ENCODE assay signal across 14 mouse cellular contexts in the genomic region with DNA sequence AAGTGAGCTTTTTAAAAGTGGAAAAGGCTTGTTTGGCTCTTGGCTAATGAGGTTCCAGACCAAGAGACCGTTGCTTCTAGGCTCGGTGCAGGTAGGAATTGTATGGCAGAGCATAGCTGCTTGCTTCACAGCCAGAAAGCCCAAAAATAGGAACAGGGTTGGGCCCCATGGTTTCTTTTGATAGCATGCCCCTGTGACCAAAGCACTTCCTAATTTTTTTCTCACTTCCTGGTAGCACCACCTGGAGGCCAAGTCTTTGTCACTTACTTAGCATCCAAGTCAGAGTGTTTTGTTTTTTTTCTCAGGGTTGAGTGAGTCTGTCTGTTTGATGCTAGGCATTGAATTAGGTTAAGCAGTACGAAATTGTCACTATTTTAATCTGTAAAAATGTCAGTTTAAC. TPM values are rescaled to one million over a fixed set of nuclear protein-coding genes. Genes with fewer than 3 reads are reported as not detected.
A peak's percentile ranks its signal among the peaks of the same experiment; 100 is the strongest.
DNase-seq lines count a peak whose midpoint lies in the region; ATAC-seq lines count a peak whose summit lies in the region.
"Had no signal": no experiment of that assay in that cellular context is flagged by ENCODE, and none has a peak within 500 bp of the region (broad histone marks: within the 10 kb centered on the region; RNA-seq: fewer than 3 reads in every experiment).

No protein-coding gene starts in this region.

- H3K9me3 ChIP-seq in heart, embryonic 16.5 days (replicated peaks; ENCODE audit: control insufficient read depth, low read length), result no peaks in the 10 kb centered on the region
- no peaks in the 10 kb centered on the region for H3K9me3 ChIP-seq in liver, embryonic 13.5 days (replicated peaks)
- no peaks in the 10 kb centered on the region for H3K9me3 ChIP-seq in forebrain, embryonic 15.5 days

- peaks cover 15% of the 10 kb centered on the region for H3K4me1 ChIP-seq in heart, embryonic 16.5 days (ENCODE audit: control insufficient read depth, insufficient read depth, low read length)
- H3K4me1 ChIP-seq in liver, embryonic 13.5 days (replicated peaks), result peaks cover 76% of the 10 kb centered on the region
- H3K4me1 ChIP-seq in forebrain, embryonic 15.5 days, result no peaks in the 10 kb centered on the region

- no peak for DNase-seq in heart, postnatal 36 days
- DNase-seq in 416B (ENCODE audit: low read depth) (peak; percentile 82), NIH3T3 (ENCODE audit: low read depth) (peak; percentile 49)
- no peak for DNase-seq in liver, embryonic 13.5 days
- DNase-seq in retina, embryonic 14.5 days (ENCODE audit: low spot score), result no peak
- DNase-seq in adrenal gland, postnatal 14 days, result no peak

- no peak overlapping the region for H3K4me3 ChIP-seq in heart, embryonic 16.5 days (ENCODE audit: low read length)
- H3K4me3 ChIP-seq in liver, embryonic 13.5 days (replicated peaks), result no peak overlapping the region
- no peak overlapping the region for H3K4me3 ChIP-seq in forebrain, embryonic 15.5 days

- H3K27me3 ChIP-seq in heart, embryonic 16.5 days (ENCODE audit: control insufficient read depth, insufficient read depth, low read length), result no peaks in the 10 kb centered on the region
- no peaks in the 10 kb centered on the region for H3K27me3 ChIP-seq in liver, embryonic 13.5 days
- no peaks in the 10 kb centered on the region for H3K27me3 ChIP-seq in forebrain, embryonic 15.5 days

- H3K36me3 ChIP-seq in heart, embryonic 16.5 days (ENCODE audit: control insufficient read depth, insufficient read depth), result peaks cover 17% of the 10 kb centered on the region
- peaks cover 74% of the 10 kb centered on the region for H3K36me3 ChIP-seq in liver, embryonic 13.5 days
- H3K36me3 ChIP-seq in forebrain, embryonic 15.5 days, result peaks cover 43% of the 10 kb centered on the region

- 52% methylated on average over 3 of the region's 3 CpGs for WGBS in heart, embryonic 16.5 days
- 32% methylated on average over 3 of the region's 3 CpGs for WGBS in liver, embryonic 13.5 days (ENCODE audit: insufficient replicate concordance)
- WGBS in forebrain, embryonic 15.5 days, result 84% methylated on average over 3 of the region's 3 CpGs

- H3K27ac ChIP-seq in heart, embryonic 16.5 days (ENCODE audit: low read length), result peak overlapping the region; percentile 29
- H3K27ac ChIP-seq in liver, embryonic 13.5 days, result peak overlapping the region; percentile 95
- no peak overlapping the region for H3K27ac ChIP-seq in forebrain, embryonic 15.5 days (replicated peaks)

- ATAC-seq in heart, embryonic 16.5 days (replicated peaks; ENCODE audit: extremely low read depth, insufficient read depth, low FRiP score), result no peak
- ATAC-seq in liver, embryonic 13.5 days (ENCODE audit: low read depth), result no peak
- ATAC-seq in forebrain, embryonic 15.5 days (replicated peaks), result no peak

- no peak overlapping the region; the same call in 1 of the 2 replicates for H3K9ac ChIP-seq in heart, embryonic 16.5 days (ENCODE audit: low read length)
- peak overlapping the region; percentile 42 for H3K9ac ChIP-seq in liver, embryonic 13.5 days
- no peak overlapping the region for H3K9ac ChIP-seq in forebrain, embryonic 15.5 days (replicated peaks)

- intact Hi-C loops in heart, postnatal 36 days (cut with DNase I), result loop anchor here (5.0 kb wide), 1 partner anchor 34 kb away; no protein-coding TSS in a partner anchor

- H3K4me2 ChIP-seq in heart, embryonic 16.5 days (ENCODE audit: low read depth, low read length), result no peak overlapping the region
- peak overlapping the region; percentile 19; the same call in 1 of the 2 replicates for H3K4me2 ChIP-seq in liver, embryonic 13.5 days
- no peak overlapping the region for H3K4me2 ChIP-seq in forebrain, embryonic 15.5 days (replicated peaks)

RNA-seq across cellular contexts. Expression of gene Nacad, which starts 19.2 kb away (rescaled TPM):
- polyA plus RNA-seq in heart, embryonic 16.5 days (2015; fragmentation: Nextera tagmentation; extraction: Ambion mirVana), result 1.0 and 1.1 TPM in 2 replicates
- 1 to 10 TPM in 1 of 2 experiments, under 1 TPM in 1; 0.92 to 1.0 TPM for total RNA-seq in heart, postnatal 36 days (2021)
- 5.0 and 5.7 TPM in 2 replicates for polyA plus RNA-seq in liver, embryonic 13.5 days (2015; fragmentation: Nextera tagmentation; extraction: Ambion mirVana)
- 2.9 and 4.4 TPM in 2 replicates for total RNA-seq in adrenal gland, postnatal 14 days (2021)
- 66.9 and 67.4 TPM in 2 replicates for polyA plus RNA-seq in forebrain, embryonic 15.5 days (2015; fragmentation: Nextera tagmentation; extraction: Ambion mirVana)

RNA-seq across cellular contexts. Expression of gene Tbrg4, which starts 39.2 kb away (rescaled TPM):
- polyA plus RNA-seq in heart, embryonic 16.5 days (2015; fragmentation: Nextera tagmentation; extraction: Ambion mirVana), result 49.8 and 51.0 TPM in 2 replicates
- total RNA-seq in heart, postnatal 36 days (2021), result 10 to 100 TPM; 93.4 to 98.4 TPM
- polyA plus RNA-seq in liver, embryonic 13.5 days (2015; fragmentation: Nextera tagmentation; extraction: Ambion mirVana), result 46.1 and 46.2 TPM in 2 replicates
- 85.1 and 90.4 TPM in 2 replicates for total RNA-seq in adrenal gland, postnatal 14 days (2021)
- 27.5 and 31.5 TPM in 2 replicates for polyA plus RNA-seq in forebrain, embryonic 15.5 days (2015; fragmentation: Nextera tagmentation; extraction: Ambion mirVana)

RNA-seq across cellular contexts. Expression of gene Ccm2, which starts 40.0 kb away (rescaled TPM):
- polyA plus RNA-seq in heart, embryonic 16.5 days (2015; fragmentation: Nextera tagmentation; extraction: Ambion mirVana), result 58.7 TPM in 2 replicates
- 10 to 100 TPM; 24.1 to 30.2 TPM for total RNA-seq in heart, postnatal 36 days (2021)
- 45.8 and 46.1 TPM in 2 replicates for polyA plus RNA-seq in liver, embryonic 13.5 days (2015; fragmentation: Nextera tagmentation; extraction: Ambion mirVana)
- 37.6 and 47.5 TPM in 2 replicates for total RNA-seq in adrenal gland, postnatal 14 days (2021)
- 104 and 107 TPM in 2 replicates for polyA plus RNA-seq in forebrain, embryonic 15.5 days (2015; fragmentation: Nextera tagmentation; extraction: Ambion mirVana)

RNA-seq across cellular contexts. Expression of gene Wap, which starts 51.8 kb away (rescaled TPM):
- polyA plus RNA-seq in heart, embryonic 16.5 days (2015; fragmentation: Nextera tagmentation; extraction: Ambion mirVana), result not detected in 2 replicates
- total RNA-seq in heart, postnatal 36 days (2021), result not detected
- polyA plus RNA-seq in liver, embryonic 13.5 days (2015; fragmentation: Nextera tagmentation; extraction: Ambion mirVana), result not detected in 2 replicates
- total RNA-seq in adrenal gland, postnatal 14 days (2021), result not detected in 2 replicates
- not detected in 2 replicates for polyA plus RNA-seq in forebrain, embryonic 15.5 days (2015; fragmentation: Nextera tagmentation; extraction: Ambion mirVana)
- polyA plus RNA-seq: cerebellum, adult 2 months; heart, embryonic 14.5 days; large intestine, adult 2 months; lung, embryonic 16.5 days; neural tube, embryonic 11.5 days; stomach, embryonic 14.5 days had no signal

Comparison
In these comparisons a context has a peak if more than half of its experiments do, and no peak if none do; other contexts are left out.
1. DNase-seq: peak in 416B (single experiment) and NIH3T3 (single experiment); none in heart, postnatal 36 days (0 of 2), liver, embryonic 13.5 days (single experiment), retina, embryonic 14.5 days (single experiment) and adrenal gland, postnatal 14 days (single experiment).
2. RNA of gene Nacad, which starts 19.2 kb away (polyA plus RNA-seq): 66.9 to 67.4 TPM in forebrain, embryonic 15.5 days; 5.0 to 5.7 TPM in liver, embryonic 13.5 days and 1.0 to 1.1 TPM in heart, embryonic 16.5 days; every median in the first group is over 10 times any median in the second.